Mouse (Mus musculus): ENCODE data around the gene A1bg. TPM values are rescaled to one million over a fixed set of nuclear protein-coding genes. Genes with fewer than 3 reads are reported as not detected.

The A1bg gene
- polyA plus RNA-seq, 1 experiment from 2014 or later, result not detected

- Histone ChIP-seq H3K4me2 (no peak overlapping the region), H3K9ac (no peak overlapping the region), H3K36me3 (replicated peaks) (no peaks in the 10 kb centered on the region), H3K4me1 (peaks cover 6% of the 10 kb centered on the region; the same call in 1 of the 2 replicates), H3K9me3 (no peaks in the 10 kb centered on the region), H3K27me3 (replicated peaks) (no peaks in the 10 kb centered on the region), H3K27ac (no peak overlapping the region), H3K4me3 (no peak overlapping the region)
- ATAC-seq (replicated peaks), result no peak
- 81% methylated on average over 4 of the region's 4 CpGs for WGBS
Measured at GRCm38 (mm10) chr15:60854151-60854550, 68.7 kb downstream of the A1bg start.

GRCm38 (mm10) chr15:60853231-60853999 is 69.4 kb downstream of the A1bg start, which contains the start of gene Fam84b:
Gene Fam84b (minus strand): TSS chr15:60853778.
- H3K27ac ChIP-seq, result no peak within 1 kb of the TSS
- H3K27me3 ChIP-seq (replicated peaks), result no peaks in the 10 kb centered on the region
- 31% methylated on average over 17 of the region's 17 CpGs for WGBS
- H3K4me1 ChIP-seq, result peaks cover 6% of the 10 kb centered on the region; the same call in 1 of the 2 replicates
- no peaks in the 10 kb centered on the region for H3K36me3 ChIP-seq (replicated peaks)
- ATAC-seq (replicated peaks), result peak; percentile 82
- H3K9ac ChIP-seq, result no peak within 1 kb of the TSS
- H3K4me2 ChIP-seq, result no peak within 1 kb of the TSS
- H3K4me3 ChIP-seq, result no peak within 1 kb of the TSS
- H3K9me3 ChIP-seq, result no peaks in the 10 kb centered on the region

GRCm38 (mm10) chr15:60848630-60849029 is 74.2 kb downstream of the A1bg start:
- H3K36me3 ChIP-seq (replicated peaks), result no peaks in the 10 kb centered on the region
- WGBS, result 71% methylated on average over 3 of the region's 3 CpGs
- ATAC-seq (replicated peaks), result no peak
- no peak overlapping the region for H3K4me3 ChIP-seq
- H3K27me3 ChIP-seq (replicated peaks), result no peaks in the 10 kb centered on the region
- H3K27ac ChIP-seq, result no peak overlapping the region
- no peak overlapping the region for H3K4me2 ChIP-seq
- H3K9me3 ChIP-seq, result no peaks in the 10 kb centered on the region
- no peak overlapping the region for H3K9ac ChIP-seq
- H3K4me1 ChIP-seq, result peaks cover 16% of the 10 kb centered on the region

Other genes with a start within 250 kb of the A1bg start
- 7.5 and 9.5 TPM in 2 replicates for gene Fam84b, start 69.2 kb downstream of the A1bg start, polyA plus RNA-seq (2015; fragmentation: Nextera tagmentation; extraction: Ambion mirVana)

Data from midbrain, embryonic 15.5 days (tissue).